Mouse (Mus musculus) heart, adult 2 months (tissue): ENCODE data around the gene Nhsl1.

ENCODE experiments used
- CTCF ChIP-seq: fragments of 200-600 bp; IDR thresholded peaks from 2 replicates; pipeline ENCODE4 v1.8.1; 2022; ENCODE audit warnings: antibody characterized with exemption, mild to moderate bottlenecking, moderate library complexity
- EP300 ChIP-seq: fragments of 200-500 bp; IDR thresholded peaks from 2 replicates; pipeline ENCODE4 v1.6.1; 2011; ENCODE audit warnings: low read depth, low read length, control low read depth; ENCODE audit not compliant: insufficient read depth
- POLR2A ChIP-seq: fragments of 200-500 bp; IDR thresholded peaks from 2 replicates; pipeline ENCODE4 v1.6.1; 2011; ENCODE audit warnings: mild to moderate bottlenecking, low read depth, low read length, control low read depth; ENCODE audit not compliant: insufficient read depth

GRCm38 (mm10) chr10:18354103-18354502, 35.3 kb downstream of the Nhsl1 start:
- TF ChIP-seq POLR2A (no peak), EP300 (no peak), CTCF (no peak)
